Mouse (Mus musculus) embryo, embryonic 10.5 days (tissue): ENCODE measurements around the gene Bola1.

Experiments used
- DNase-seq: peaks from one replicate; pipeline ENCODE4 v3.0.0-alpha.2; 2015; ENCODE audit warnings: low spot score

Bola1 gene

DNA sequence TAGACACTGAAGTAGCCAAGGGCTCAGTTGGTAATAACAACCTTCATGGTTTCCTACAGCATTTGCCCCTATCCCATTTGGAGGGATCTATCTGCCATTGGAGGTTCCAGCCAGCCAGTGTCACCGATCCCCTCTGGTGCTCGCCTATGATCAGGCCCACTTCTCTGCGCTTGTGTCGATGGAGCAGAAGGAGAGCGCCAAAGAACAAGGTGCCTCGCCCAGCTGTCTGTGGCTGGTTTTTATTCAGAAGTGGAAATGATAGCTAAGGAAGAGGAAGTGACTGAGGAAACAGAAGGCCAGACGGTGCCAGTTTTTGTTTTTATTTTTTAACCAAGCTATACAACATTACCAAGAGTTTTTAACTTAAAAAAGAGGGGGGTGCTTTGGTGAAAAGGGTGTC is 67.7 kb downstream of the Bola1 start:
- DNase-seq: no peak

DNA sequence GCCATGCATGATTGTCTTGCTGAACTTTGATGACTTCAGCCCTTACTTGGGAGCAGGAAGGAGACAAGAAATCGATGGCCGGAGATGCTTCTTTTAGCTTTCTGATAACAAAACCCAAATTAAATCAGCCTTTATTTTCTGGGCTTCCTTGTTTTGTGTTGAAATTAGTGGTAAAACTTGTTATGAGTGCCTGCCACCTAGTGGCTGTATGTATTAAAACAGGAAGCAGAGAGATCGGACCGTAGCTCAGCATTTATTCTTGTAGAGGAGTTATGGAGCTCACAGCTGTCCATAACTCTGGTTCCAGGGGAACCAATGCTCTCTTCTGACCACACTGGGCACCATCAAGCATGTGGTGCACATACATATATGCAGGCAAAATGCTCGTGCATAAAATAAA is 71.6 kb downstream of the Bola1 start:
- DNase-seq: peak; percentile 80
